Mouse (Mus musculus) megakaryocyte, embryonic 14.5 days (primary cell): Measurements from ENCODE around the gene Maml2. TPM values are rescaled to one million over a fixed set of nuclear protein-coding genes. Genes with fewer than 3 reads are reported as not detected.

Source experiments
- H3K27me3 ChIP-seq: replicated peaks from 2 replicates; pipeline ENCODE3; 2012; ENCODE audit warnings: inconsistent platforms
- H3K36me3 ChIP-seq: replicated peaks from 2 replicates; pipeline ENCODE3; 2012; ENCODE audit warnings: low read length, inconsistent platforms, mixed read lengths
- H3K4me1 ChIP-seq: 2 replicates; pipeline ENCODE4 v1.6.1; 2012; ENCODE audit warnings: inconsistent platforms
- H3K4me3 ChIP-seq: replicated peaks from 2 replicates; pipeline ENCODE3; 2012; ENCODE audit warnings: moderate library complexity, mild to moderate bottlenecking, inconsistent platforms
- H3K9me3 ChIP-seq: 2 replicates; pipeline ENCODE4 v1.6.1; 2012; ENCODE audit warnings: inconsistent platforms
- FLI1 ChIP-seq: IDR thresholded peaks from 2 replicates; pipeline ENCODE4 v1.6.1; 2012; ENCODE audit warnings: low read length, inconsistent platforms, mixed read lengths
- GATA1 ChIP-seq: IDR thresholded peaks from 3 replicates; pipeline ENCODE4 v1.6.1; 2012; ENCODE audit warnings: mixed read lengths, low read length, inconsistent platforms, borderline replicate concordance
- polyA plus RNA-seq: library from polyadenylated mRNA; stranded (reverse); fragments of >175 nt; gene quantifications from 2 replicates; pipeline ENCODE4 v1.2.3, GENCODE M21; 2012; ENCODE audit warnings: low replicate concordance; ENCODE audit not compliant: insufficient read depth

Maml2 gene
- polyA plus RNA-seq, 1 experiment = 0.09 TPM

DNA sequence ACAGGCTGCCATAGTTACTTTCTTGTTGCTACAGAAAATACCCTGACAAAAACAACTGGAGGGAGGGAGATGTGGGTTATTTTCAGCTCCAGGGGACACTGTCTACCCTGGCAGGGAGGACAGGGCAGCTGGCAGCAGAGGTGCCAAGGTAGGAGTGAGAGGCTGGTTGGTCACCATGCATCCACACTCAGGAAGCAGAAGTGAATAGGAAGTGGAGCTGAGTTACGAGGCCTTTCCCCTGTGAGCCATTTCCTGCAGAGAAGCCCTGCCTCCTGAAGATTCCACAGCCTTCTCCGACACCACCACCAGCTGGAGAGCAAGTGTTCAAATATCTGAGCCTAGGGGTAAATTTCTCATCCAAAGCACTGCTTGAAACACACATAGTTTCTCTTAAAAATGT is 277.2 kb downstream of the Maml2 start:
- TF ChIP-seq GATA1 = no peak
- TF ChIP-seq FLI1 = no peak
- Histone ChIP-seq H3K36me3 (no peaks in the 10 kb centered on the region), H3K4me3 (peak overlapping the region; percentile 76), H3K4me1 (peaks cover 20% of the 10 kb centered on the region), H3K27me3 (no peaks in the 10 kb centered on the region), H3K9me3 (peaks cover 8% of the 10 kb centered on the region; the same call in 1 of the 2 replicates)

GRCm38 (mm10) chr9:13577150-13577549 is 279.4 kb downstream of the Maml2 start:
- H3K27me3 ChIP-seq = no peaks in the 10 kb centered on the region
- H3K36me3 ChIP-seq = no peaks in the 10 kb centered on the region
- H3K4me1 ChIP-seq = peaks cover 20% of the 10 kb centered on the region
- no peak overlapping the region for H3K4me3 ChIP-seq
- peaks cover 8% of the 10 kb centered on the region; the same call in 1 of the 2 replicates for H3K9me3 ChIP-seq
- TF ChIP-seq FLI1 (no peak), GATA1 (no peak)

GRCm38 (mm10) chr9:13581184-13581583 is 283.4 kb downstream of the Maml2 start:
- Histone ChIP-seq H3K27me3 (no peaks in the 10 kb centered on the region), H3K9me3 (no peaks in the 10 kb centered on the region), H3K36me3 (no peaks in the 10 kb centered on the region), H3K4me3 (no peak overlapping the region), H3K4me1 (peaks cover 29% of the 10 kb centered on the region; the same call in 1 of the 2 replicates)
- TF ChIP-seq FLI1 (no peak), GATA1 (no peak)

- no peak for TF ChIP-seq FLI1
- TF ChIP-seq GATA1 = no peak
- peaks cover 36% of the 10 kb centered on the region for H3K4me1 ChIP-seq
Measured at GRCm38 (mm10) chr9:13583952-13584351, 286.2 kb downstream of the Maml2 start.

DNA sequence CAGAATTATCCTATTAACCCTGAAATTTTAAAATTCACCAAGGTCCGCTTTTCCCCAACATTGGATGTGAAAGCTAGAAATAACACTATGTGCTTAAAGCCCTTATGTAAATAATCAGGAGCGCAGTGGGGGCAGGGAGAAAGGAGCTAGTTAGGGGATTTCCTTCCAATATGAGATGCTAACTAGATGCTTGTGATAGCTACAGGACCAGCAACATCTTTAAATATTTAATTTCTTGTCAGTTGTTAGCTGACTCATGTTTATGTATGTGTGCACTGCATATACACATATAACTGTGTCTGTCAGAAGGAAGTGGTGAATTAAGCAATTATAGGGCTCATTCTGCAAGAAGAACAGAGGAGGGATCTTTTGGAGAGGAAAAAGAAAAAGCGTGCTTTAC is 286.7 kb downstream of the Maml2 start:
- H3K4me1 ChIP-seq = peaks cover 36% of the 10 kb centered on the region

More at GRCm38 (mm10) chr9:13583952-13584351, 286.2 kb downstream of the Maml2 start:
- no peak overlapping the region for H3K4me3 ChIP-seq
- H3K36me3 ChIP-seq = no peaks in the 10 kb centered on the region
- no peaks in the 10 kb centered on the region for H3K27me3 ChIP-seq
- no peaks in the 10 kb centered on the region for H3K9me3 ChIP-seq

GRCm38 (mm10) chr9:13587085-13587933 is 289.6 kb downstream of the Maml2 start:
- Histone ChIP-seq H3K4me3 (peak overlapping the region; percentile 72), H3K27me3 (no peaks in the 10 kb centered on the region), H3K4me1 (peaks cover 35% of the 10 kb centered on the region), H3K9me3 (no peaks in the 10 kb centered on the region), H3K36me3 (no peaks in the 10 kb centered on the region)
- no peak for TF ChIP-seq FLI1
- TF ChIP-seq GATA1 = no peak

More for the DNA sequence above, 286.7 kb downstream of the Maml2 start:
- Histone ChIP-seq H3K27me3 (no peaks in the 10 kb centered on the region), H3K9me3 (no peaks in the 10 kb centered on the region), H3K36me3 (no peaks in the 10 kb centered on the region), H3K4me3 (no peak overlapping the region)
- no peak for TF ChIP-seq FLI1
- TF ChIP-seq GATA1 = no peak

DNA sequence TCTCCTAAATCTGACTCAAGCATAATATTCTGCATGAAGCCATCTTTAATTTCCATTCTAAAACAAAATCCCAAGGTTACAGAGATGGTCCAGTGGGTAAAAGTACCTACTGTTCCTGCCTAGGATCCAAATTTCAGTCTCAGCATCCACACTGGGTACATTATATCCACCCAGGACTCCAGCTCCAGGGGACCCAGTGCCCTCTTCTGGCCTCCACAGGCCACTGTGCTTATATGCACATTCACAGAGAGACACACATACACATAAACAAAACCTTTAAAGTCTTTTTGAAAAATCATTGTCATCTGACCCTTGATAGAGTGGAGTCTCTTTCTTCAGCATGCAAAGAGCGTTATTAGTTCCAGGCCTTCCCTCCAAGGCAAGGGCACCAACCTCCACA is 291.0 kb downstream of the Maml2 start:
- H3K9me3 ChIP-seq = no peaks in the 10 kb centered on the region
- TF ChIP-seq FLI1 (no peak), GATA1 (no peak)
- no peaks in the 10 kb centered on the region for H3K36me3 ChIP-seq
- no peak overlapping the region for H3K4me3 ChIP-seq
- peaks cover 2% of the 10 kb centered on the region for H3K27me3 ChIP-seq
- H3K4me1 ChIP-seq = peaks cover 25% of the 10 kb centered on the region

DNA sequence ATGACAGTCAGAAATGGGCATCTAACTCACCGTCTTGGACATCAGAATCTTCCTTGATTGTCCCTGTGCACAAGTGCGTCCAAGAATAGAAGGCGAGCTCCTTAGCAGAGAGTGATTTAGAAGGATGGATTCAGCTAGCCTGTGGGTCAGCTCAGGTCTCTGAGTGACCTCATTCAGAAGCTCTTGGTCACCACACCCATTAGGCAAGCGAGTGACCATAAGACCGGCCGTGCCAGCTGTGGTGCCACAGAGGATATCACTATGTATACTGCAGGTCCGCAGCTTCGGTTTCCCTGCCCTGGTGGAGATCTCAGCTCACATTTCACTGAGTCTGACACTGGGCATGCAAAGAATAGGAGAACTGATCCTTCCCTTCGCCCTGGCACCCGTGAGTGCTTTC is 294.9 kb downstream of the Maml2 start:
- no peaks in the 10 kb centered on the region for H3K9me3 ChIP-seq
- no peaks in the 10 kb centered on the region for H3K36me3 ChIP-seq
- TF ChIP-seq GATA1 (no peak), FLI1 (no peak)
- peaks cover 12% of the 10 kb centered on the region for H3K27me3 ChIP-seq
- H3K4me3 ChIP-seq = no peak overlapping the region
- H3K4me1 ChIP-seq = 0 out of 2 replicates have a peak, but pooled peaks cover 3% of the 10 kb centered on the region

GRCm38 (mm10) chr9:13597736-13598135 is 300.0 kb downstream of the Maml2 start:
- H3K4me3 ChIP-seq = no peak overlapping the region
- no peaks in the 10 kb centered on the region for H3K4me1 ChIP-seq
- H3K27me3 ChIP-seq = peaks cover 20% of the 10 kb centered on the region
- H3K36me3 ChIP-seq = no peaks in the 10 kb centered on the region
- TF ChIP-seq FLI1 = no peak
- no peaks in the 10 kb centered on the region for H3K9me3 ChIP-seq

- Histone ChIP-seq H3K4me3 (no peak overlapping the region), H3K36me3 (no peaks in the 10 kb centered on the region), H3K9me3 (no peaks in the 10 kb centered on the region), H3K27me3 (peaks cover 19% of the 10 kb centered on the region), H3K4me1 (no peaks in the 10 kb centered on the region)
- TF ChIP-seq FLI1 (no peak), GATA1 (no peak)
Measured at GRCm38 (mm10) chr9:13598596-13599333, 301.0 kb downstream of the Maml2 start.
